Mouse (Mus musculus) limb, embryonic 11.5 days (tissue): Measurements from ENCODE around the gene Phldb1. TPM values are rescaled to one million over a fixed set of nuclear protein-coding genes. Genes with fewer than 3 reads are reported as not detected.
"Not testable (repeated sequence)": the region's sequence is repeated elsewhere in the genome, so short reads cannot be mapped to it uniquely, and the experiment has no call there.

Source experiments
- ATAC-seq: fragments of 200-750 bp; cut with Nextera tagmentation; 2 replicates; pipeline ENCODE4 v1.8.0; 2017; ENCODE audit warnings: low read depth; ENCODE audit not compliant: insufficient number of reproducible peaks, low FRiP score, low TSS enrichment
- DNase-seq: peaks from one replicate; pipeline ENCODE4 v3.0.0-alpha.2; 2015; ENCODE audit warnings: low spot score
- H3K27ac ChIP-seq: fragments of 300-500 bp; sonication (generic); replicated peaks from 2 replicates; pipeline ENCODE4 v1.5.1; 2014; ENCODE audit warnings: low read depth, mild to moderate bottlenecking, low read length
- H3K27me3 ChIP-seq: fragments of 300-500 bp; sonication (generic); 2 replicates; pipeline ENCODE4 v1.6.1; 2014; ENCODE audit warnings: mild to moderate bottlenecking, low read length, mixed read lengths; ENCODE audit not compliant: control insufficient read depth, insufficient read depth
- H3K36me3 ChIP-seq: fragments of 300-500 bp; sonication (generic); 2 replicates; pipeline ENCODE4 v1.6.1; 2014; ENCODE audit warnings: mild to moderate bottlenecking, low read length, moderate library complexity, mixed read lengths; ENCODE audit not compliant: control insufficient read depth, insufficient read depth
- H3K4me1 ChIP-seq: fragments of 300-500 bp; sonication (generic); 2 replicates; pipeline ENCODE4 v1.6.1; 2014; ENCODE audit warnings: low read length, mixed read lengths; ENCODE audit not compliant: control insufficient read depth, insufficient read depth
- H3K4me2 ChIP-seq: fragments of 300-500 bp; sonication (generic); 2 replicates; pipeline ENCODE4 v1.6.1; 2014; ENCODE audit warnings: low read depth, mild to moderate bottlenecking, moderate library complexity; ENCODE audit not compliant: severe bottlenecking
- H3K4me3 ChIP-seq: fragments of 300-500 bp; sonication (generic); 2 replicates; pipeline ENCODE4 v1.5.1; 2014; ENCODE audit warnings: low read depth, low read length
- H3K9ac ChIP-seq: fragments of 300-500 bp; sonication (generic); 2 replicates; pipeline ENCODE4 v1.6.1; 2014; ENCODE audit warnings: mild to moderate bottlenecking, low read length
- H3K9me3 ChIP-seq: fragments of 300-500 bp; sonication (generic); 2 replicates; pipeline ENCODE4 v1.6.1; 2016; ENCODE audit warnings: low read length; ENCODE audit not compliant: control insufficient read depth
- WGBS: fragments of 180-500 bp; shearing (Covaris S2); extraction: QIAGEN DNeasy Blood & Tissue Kit; methylation state at CpG from one replicate; pipeline ENCODE4 v1.1.7; 2014; 5-methylcytosine and 5-hydroxymethylcytosine counted together
- polyA plus RNA-seq: library from polyadenylated mRNA; unstranded; fragments of >200 nt; fragmentation: Nextera tagmentation; extraction: Ambion mirVana; gene quantifications from 2 replicates; pipeline ENCODE4 v1.2.1, GENCODE M21; 2014

Gene Phldb1
- polyA plus RNA-seq, result 41.6 and 44.1 TPM in 2 replicates

DNA sequence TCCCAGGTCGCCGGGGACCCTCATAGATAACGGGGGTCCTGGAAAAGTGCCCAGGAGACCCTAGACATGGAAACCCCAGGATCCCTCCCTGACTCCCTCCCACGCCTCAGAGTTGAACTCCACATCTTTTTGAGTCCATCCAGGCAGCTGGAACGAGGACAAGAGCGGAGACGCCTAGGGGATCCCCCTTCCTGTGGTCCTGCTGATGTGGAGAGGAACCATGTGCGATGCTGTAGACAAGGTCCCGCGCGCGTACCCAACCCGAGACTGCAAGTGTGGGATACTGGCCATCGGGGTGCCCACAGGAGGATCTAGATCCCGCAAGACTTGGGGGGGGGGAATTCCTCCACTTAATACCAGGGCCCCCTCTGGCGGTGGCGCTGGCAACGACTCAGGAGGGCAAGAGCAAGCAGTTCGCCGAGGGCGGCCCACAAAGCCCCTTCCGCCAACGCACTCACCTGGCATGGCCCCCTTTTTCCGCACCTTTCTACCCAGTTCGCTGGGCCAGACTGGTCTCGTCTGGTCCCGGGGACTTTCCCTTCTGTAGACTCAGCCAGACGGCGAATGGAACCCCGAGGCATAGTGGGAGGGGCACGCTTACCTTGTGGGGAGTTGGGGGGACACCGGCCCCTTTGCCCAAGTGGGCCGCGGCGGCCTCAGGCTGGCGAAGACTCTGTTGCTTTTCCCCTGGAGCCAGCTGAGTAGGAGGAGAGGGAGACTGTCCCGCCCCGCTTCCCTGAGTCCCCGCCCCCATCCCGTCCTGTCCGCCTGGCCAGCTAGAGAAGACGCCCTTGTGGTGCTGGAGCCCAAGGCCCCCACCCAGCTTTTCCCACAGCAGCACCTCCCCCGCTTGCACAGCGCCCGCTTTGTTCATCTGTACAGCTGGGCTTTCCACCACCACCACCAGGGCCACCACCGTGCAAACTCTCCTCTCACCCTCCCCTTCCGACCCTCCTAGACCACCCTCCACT lies at the start of gene Phldb1:
Gene Phldb1 (minus strand): TSS at position 675 of the 971 bp plus-strand sequence.
- no peaks in the 10 kb centered on the region for H3K9me3 ChIP-seq
- peak; percentile 74 for ATAC-seq
- peak within 1 kb of the TSS; percentile 61 for H3K4me3 ChIP-seq
- peak within 1 kb of the TSS; percentile 68 for H3K9ac ChIP-seq
- under 1% methylated on average over 41 of the region's 47 CpGs for WGBS
- DNase-seq, result peak; percentile 80
- peak within 1 kb of the TSS; percentile 98 for H3K4me2 ChIP-seq
- peaks cover 17% of the 10 kb centered on the region for H3K4me1 ChIP-seq
- no peaks in the 10 kb centered on the region for H3K27me3 ChIP-seq
- no peaks in the 10 kb centered on the region for H3K36me3 ChIP-seq
- peak within 1 kb of the TSS; percentile 38 for H3K27ac ChIP-seq

DNA sequence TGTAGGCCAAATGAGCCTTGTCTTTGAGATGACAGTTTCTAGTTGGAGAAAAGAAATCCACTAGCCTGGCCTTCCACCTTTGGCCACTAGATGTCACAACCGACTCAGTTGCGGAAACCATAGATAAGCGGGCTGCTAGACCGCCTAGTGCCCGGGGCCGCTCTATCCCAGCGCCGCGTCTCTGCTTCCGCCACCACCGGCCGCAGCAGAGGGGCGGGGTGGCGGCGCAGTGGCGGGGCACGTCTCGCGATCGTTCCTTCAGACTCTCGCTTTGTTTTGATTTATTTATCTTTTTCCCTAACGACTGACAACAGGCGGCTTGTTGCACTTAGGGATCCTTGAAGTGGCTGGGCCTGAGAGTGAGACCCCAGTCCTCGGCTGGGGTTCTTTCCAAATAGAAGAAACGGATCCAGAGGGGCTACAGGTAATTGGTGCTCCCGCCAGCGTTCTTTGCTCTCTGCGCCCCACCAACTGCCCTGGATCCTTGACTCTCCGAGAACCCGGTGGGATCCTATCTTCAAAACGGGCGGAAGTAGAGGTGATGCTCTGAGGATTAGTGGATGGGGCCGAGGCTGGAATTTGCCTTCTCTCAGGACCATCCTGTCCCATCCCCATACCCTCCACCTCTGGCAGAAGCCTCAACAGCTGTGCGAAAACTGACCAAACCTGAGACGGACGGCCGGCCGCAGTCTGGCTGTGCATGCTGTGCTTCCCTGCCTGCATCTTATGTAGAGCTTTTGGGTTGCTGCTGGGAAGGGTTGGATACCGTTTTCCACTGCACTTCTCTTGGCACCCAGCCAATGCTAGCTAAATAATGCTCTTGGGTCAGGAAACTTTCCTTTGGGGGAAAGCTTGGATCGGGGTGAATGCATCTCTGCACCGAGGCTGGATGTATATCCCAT lies 38.0 kb upstream of the Phldb1 start:
- Histone ChIP-seq H3K9ac (peak overlapping the region; percentile 75), H3K27ac (peak overlapping the region; percentile 25; the same call in 1 of the 2 replicates), H3K4me1 (peaks cover 2% of the 10 kb centered on the region; the same call in 1 of the 2 replicates), H3K4me3 (peak overlapping the region; percentile 74), H3K4me2 (peak overlapping the region; percentile 79), H3K27me3 (no peaks in the 10 kb centered on the region), H3K36me3 (no peaks in the 10 kb centered on the region), H3K9me3 (no peaks in the 10 kb centered on the region)
- ATAC-seq (peak; percentile 98), DNase-seq (peak; percentile 96)
- under 1% methylated on average over 41 of the region's 41 CpGs for WGBS

DNA sequence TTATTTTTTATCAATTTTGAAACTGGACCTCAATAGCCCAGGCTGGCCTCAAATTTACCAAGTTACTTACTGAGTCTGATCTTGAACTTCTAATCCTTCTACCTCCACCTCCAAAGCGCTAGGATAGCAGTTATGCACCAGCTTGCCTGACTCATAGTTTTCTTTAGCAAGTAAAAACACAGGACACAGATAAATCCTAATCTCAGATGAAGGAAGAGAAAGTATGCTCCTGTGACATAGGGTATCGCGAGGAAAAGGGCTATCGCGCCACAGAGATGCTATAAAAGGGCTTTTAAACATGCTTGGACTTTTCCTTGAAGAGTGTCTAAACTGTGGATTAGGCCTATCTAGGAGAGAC lies 37.4 kb upstream of the Phldb1 start:
- WGBS, result 23% methylated on average over 5 of the region's 5 CpGs
- Histone ChIP-seq H3K4me2 (no peak overlapping the region), H3K4me3 (peak overlapping the region; percentile 74; the same call in 1 of the 2 replicates), H3K9me3 (no peaks in the 10 kb centered on the region), H3K4me1 (peaks cover 2% of the 10 kb centered on the region; the same call in 1 of the 2 replicates), H3K27me3 (no peaks in the 10 kb centered on the region), H3K36me3 (no peaks in the 10 kb centered on the region), H3K9ac (no peak overlapping the region; the same call in 1 of the 2 replicates), H3K27ac (no peak overlapping the region)
- ATAC-seq (no peak), DNase-seq (no peak)

DNA sequence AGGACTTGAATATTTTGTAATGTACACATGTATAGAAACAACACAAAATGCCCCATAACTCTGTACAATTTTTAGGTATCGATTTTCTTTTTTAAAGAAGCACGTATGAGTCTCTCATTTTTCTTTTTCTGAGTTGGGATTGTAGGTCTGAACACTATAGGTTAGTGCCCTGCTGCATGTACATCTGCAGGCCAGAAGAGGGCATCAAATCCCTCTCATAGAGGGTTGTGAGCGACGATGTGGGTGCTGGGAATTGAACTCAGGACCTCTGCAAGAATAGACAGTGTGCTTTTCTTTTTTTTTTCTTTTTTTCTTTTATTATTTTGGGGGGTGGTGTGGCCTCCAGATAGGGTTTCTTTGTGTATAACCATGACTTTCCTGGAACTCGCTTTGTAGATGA lies 36.4 kb upstream of the Phldb1 start:
- WGBS, result 95% methylated on average over 5 of the region's 5 CpGs
- no peaks in the 10 kb centered on the region for H3K9me3 ChIP-seq
- no peak overlapping the region for H3K27ac ChIP-seq
- no peak overlapping the region for H3K4me3 ChIP-seq
- H3K4me1 ChIP-seq, result peaks cover 2% of the 10 kb centered on the region; the same call in 1 of the 2 replicates
- no peak overlapping the region for H3K9ac ChIP-seq
- DNase-seq (no peak), ATAC-seq (no peak)
- H3K4me2 ChIP-seq, result no peak overlapping the region
- no peaks in the 10 kb centered on the region for H3K36me3 ChIP-seq
- H3K27me3 ChIP-seq, result no peaks in the 10 kb centered on the region

DNA sequence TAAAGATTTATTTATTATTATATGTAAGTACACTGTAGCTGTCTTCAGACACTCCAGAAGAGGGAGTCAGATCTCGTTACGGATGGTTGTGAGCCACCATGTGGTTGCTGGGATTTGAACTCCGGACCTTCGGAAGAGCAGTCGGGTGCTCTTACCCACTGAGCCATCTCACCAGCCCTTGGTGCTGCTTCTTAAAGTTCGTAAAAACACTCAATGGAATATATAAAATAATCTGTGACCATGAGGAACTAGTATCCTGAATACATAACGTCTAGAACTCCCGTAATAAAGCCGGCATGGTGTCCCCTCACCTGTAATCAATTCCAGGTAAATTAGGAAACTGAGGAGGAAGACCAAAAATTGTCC lies 33.0 kb upstream of the Phldb1 start:
- not testable (repeated sequence) for H3K9ac ChIP-seq, H3K27me3 ChIP-seq, DNase-seq, H3K4me1 ChIP-seq, ATAC-seq, H3K27ac ChIP-seq, H3K36me3 ChIP-seq, H3K4me2 ChIP-seq, H3K9me3 ChIP-seq
- WGBS, result 49% methylated on average over 7 of the region's 9 CpGs
- peak overlapping the region; percentile 10; the same call in 1 of the 2 replicates for H3K4me3 ChIP-seq

DNA sequence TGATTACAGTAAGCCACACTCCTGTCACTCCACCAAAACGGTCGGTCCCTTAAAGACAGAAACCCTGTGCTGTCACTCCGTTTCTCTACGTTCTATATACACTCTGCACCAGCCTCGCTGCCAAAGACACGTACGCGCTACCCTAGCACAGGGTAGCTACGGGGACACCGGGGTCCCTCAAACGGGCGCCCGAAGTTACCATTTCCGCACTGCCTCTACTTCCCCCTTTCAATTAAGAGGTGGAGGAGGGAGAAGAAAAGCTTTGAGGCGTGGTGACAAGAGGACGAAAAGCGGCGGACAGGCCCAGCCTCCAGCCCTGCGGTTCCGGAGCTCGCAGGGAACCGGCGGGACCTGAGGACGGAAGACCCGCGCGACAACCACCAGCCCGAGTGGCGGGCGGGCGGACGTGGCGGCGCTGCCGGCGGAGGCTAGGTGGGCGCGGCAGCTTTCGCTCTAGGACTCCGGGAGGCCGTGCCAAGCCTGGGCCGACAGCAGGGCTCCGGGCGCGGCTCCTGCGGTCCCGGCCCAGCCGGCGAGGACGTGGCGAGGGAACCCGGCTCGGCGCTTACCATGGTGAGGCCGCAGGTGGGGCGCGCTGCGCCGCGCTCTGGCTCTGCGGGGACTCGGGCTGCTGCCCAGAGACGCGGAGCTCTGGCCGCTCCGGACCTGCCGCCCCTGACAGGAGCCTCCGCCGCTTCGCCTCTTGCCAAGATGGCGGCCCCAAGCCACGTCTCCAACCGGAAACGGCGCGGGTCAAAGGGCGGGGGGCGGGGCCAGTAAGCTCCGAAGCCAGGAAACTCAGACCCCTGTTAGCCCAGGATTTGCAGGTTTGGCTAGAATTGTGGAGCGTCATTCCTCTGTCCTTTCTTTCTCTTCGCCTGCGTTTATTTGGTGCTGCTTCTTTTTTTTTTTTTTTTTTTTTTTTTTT lies 32.4 kb upstream of the Phldb1 start, which contains the start of the genes Arcn1 and Ift46:
Gene Arcn1 (minus strand): TSS at position 745 of the 928 bp plus-strand sequence.
Gene Ift46 (plus strand): TSS at position 808 of the 928 bp plus-strand sequence.
- Histone ChIP-seq H3K27ac (peak within 1 kb of the TSS; percentile 94), H3K9ac (peak within 1 kb of the TSS; percentile 97), H3K9me3 (no peaks in the 10 kb centered on the region), H3K4me3 (peak within 1 kb of the TSS; percentile 99), H3K36me3 (0 out of 2 replicates have a peak, but pooled peaks cover 2% of the 10 kb centered on the region), H3K27me3 (no peaks in the 10 kb centered on the region), H3K4me2 (peak within 1 kb of the TSS; percentile 77), H3K4me1 (no peaks in the 10 kb centered on the region)
- peak; percentile 86 for DNase-seq
- under 1% methylated on average over 76 of the region's 82 CpGs for WGBS
- ATAC-seq, result peak; percentile 88

DNA sequence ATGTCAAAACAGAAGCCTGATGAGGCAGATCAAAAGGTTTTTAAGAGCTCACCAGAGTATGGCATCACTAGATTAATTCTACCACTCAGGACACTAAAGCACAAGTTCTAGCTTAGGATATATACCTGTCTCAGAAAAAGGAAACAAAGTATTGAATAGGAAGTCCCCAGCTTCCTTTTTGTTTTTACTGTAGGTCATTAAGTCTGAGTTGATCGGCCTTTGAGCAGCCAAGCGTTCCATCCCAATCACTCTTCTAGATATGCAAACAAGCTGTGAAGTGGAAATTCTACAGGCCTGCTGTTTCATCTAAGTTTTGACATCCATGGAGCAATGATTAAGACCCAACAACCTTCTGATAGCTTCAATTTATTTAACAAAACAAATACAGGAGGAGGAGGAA lies 25.9 kb upstream of the Phldb1 start:
- ATAC-seq, result no peak
- Histone ChIP-seq H3K27ac (no peak overlapping the region), H3K4me3 (no peak overlapping the region), H3K27me3 (no peaks in the 10 kb centered on the region), H3K9ac (no peak overlapping the region), H3K36me3 (peaks cover 12% of the 10 kb centered on the region), H3K4me2 (no peak overlapping the region), H3K4me1 (no peaks in the 10 kb centered on the region), H3K9me3 (no peaks in the 10 kb centered on the region)
- WGBS, result 92% methylated on average over 2 of the region's 2 CpGs
- no peak for DNase-seq
